ENCODE assay signal across 12 mouse cellular contexts in genomic region chr7:112154445-112154844, GRCm38 (mm10). TPM values are rescaled to one million over a fixed set of nuclear protein-coding genes. Genes with fewer than 3 reads are reported as not detected.
A peak's percentile ranks its signal among the peaks of the same experiment; 100 is the strongest.
DNase-seq lines count a peak whose midpoint lies in the region; ATAC-seq and TF ChIP-seq lines count a peak whose summit lies in the region.
"Had no signal": no experiment of that assay in that cellular context is flagged by ENCODE, and none has a peak within 500 bp of the region (broad histone marks: within the 10 kb centered on the region; RNA-seq: fewer than 3 reads in every experiment).

No protein-coding gene starts in this region.

- no peak for TF ChIP-seq EP300 in heart, adult 2 months (IDR thresholded peaks at IDR 0.05; ENCODE audit: insufficient read depth, low read depth, low read length)

- peak overlapping the region; percentile 54; the same call in 1 of the 2 replicates for H3K27ac ChIP-seq in heart, embryonic 13.5 days (replicated peaks)
- no peak overlapping the region for H3K27ac ChIP-seq in heart, adult 2 months
- H3K27ac ChIP-seq in lung, embryonic 15.5 days, result peak overlapping the region; percentile 84
- peak overlapping the region; percentile 16 for H3K27ac ChIP-seq in embryonic facial prominence, embryonic 14.5 days (replicated peaks; ENCODE audit: low read depth, low read length)
- peak overlapping the region; percentile 71 for H3K27ac ChIP-seq in stomach, embryonic 16.5 days (ENCODE audit: low read length)
- H3K27ac ChIP-seq: hindbrain, postnatal 0 days; midbrain, embryonic 12.5 days had no signal

- no peaks in the 10 kb centered on the region for H3K9me3 ChIP-seq in heart, embryonic 13.5 days
- H3K9me3 ChIP-seq in lung, embryonic 15.5 days, result no peaks in the 10 kb centered on the region
- no peaks in the 10 kb centered on the region for H3K9me3 ChIP-seq in embryonic facial prominence, embryonic 14.5 days (ENCODE audit: control insufficient read depth, low read length)
- H3K9me3 ChIP-seq in stomach, embryonic 16.5 days (replicated peaks; ENCODE audit: control insufficient read depth, low read length), result no peaks in the 10 kb centered on the region
- H3K9me3 ChIP-seq: midbrain, embryonic 12.5 days had no signal

- no peak overlapping the region for H3K4me3 ChIP-seq in heart, embryonic 13.5 days
- no peak overlapping the region for H3K4me3 ChIP-seq in heart, adult 2 months
- no peak overlapping the region for H3K4me3 ChIP-seq in lung, embryonic 15.5 days
- no peak overlapping the region for H3K4me3 ChIP-seq in embryonic facial prominence, embryonic 14.5 days (ENCODE audit: low read depth, low read length)
- H3K4me3 ChIP-seq in stomach, embryonic 16.5 days (replicated peaks; ENCODE audit: low read length), result no peak overlapping the region
- H3K4me3 ChIP-seq: midbrain, embryonic 12.5 days had no signal

- DNase-seq in heart, adult 2 months, result no peak
- DNase-seq in lung, postnatal 25 days (ENCODE audit: low spot score), result no peak
- peak; percentile 55 for DNase-seq in embryonic facial prominence, embryonic 14.5 days (ENCODE audit: low spot score)
- no peak for DNase-seq in right cerebral cortex, adult 2 months (ENCODE audit: low spot score in 2 of 2)
- DNase-seq: cerebellum, adult 18-20 months; gastrocnemius, postnatal 36 days had no signal

- H3K4me1 ChIP-seq in heart, embryonic 13.5 days, result peaks cover 74% of the 10 kb centered on the region
- H3K4me1 ChIP-seq in heart, adult 2 months (ENCODE audit: control insufficient read depth, insufficient read depth, low read length), result peaks cover 1% of the 10 kb centered on the region; the same call in 1 of the 2 replicates
- peaks cover 37% of the 10 kb centered on the region for H3K4me1 ChIP-seq in lung, embryonic 15.5 days
- H3K4me1 ChIP-seq in embryonic facial prominence, embryonic 14.5 days (ENCODE audit: control insufficient read depth, insufficient read depth, low read length), result peaks cover 26% of the 10 kb centered on the region
- peaks cover 30% of the 10 kb centered on the region for H3K4me1 ChIP-seq in stomach, embryonic 16.5 days (ENCODE audit: control insufficient read depth, insufficient read depth, low read length)

- no peak for ATAC-seq in heart, embryonic 13.5 days (ENCODE audit: extremely low read depth, insufficient number of reproducible peaks, low FRiP score, low TSS enrichment)
- no peak for ATAC-seq in lung, embryonic 15.5 days (ENCODE audit: borderline replicate concordance, extremely low read depth, low FRiP score, low TSS enrichment)
- ATAC-seq in embryonic facial prominence, embryonic 14.5 days (ENCODE audit: low read depth), result no peak
- no peak for ATAC-seq in stomach, embryonic 16.5 days (ENCODE audit: insufficient read depth, low FRiP score)
- ATAC-seq: hindbrain, postnatal 0 days had no signal

- H3K4me2 ChIP-seq in heart, embryonic 13.5 days, result peak overlapping the region; percentile 77
- peak overlapping the region; percentile 22; the same call in 1 of the 2 replicates for H3K4me2 ChIP-seq in lung, embryonic 15.5 days
- peak overlapping the region; percentile 27; the same call in 1 of the 2 replicates for H3K4me2 ChIP-seq in embryonic facial prominence, embryonic 14.5 days (ENCODE audit: low read depth, low read length)
- no peak overlapping the region for H3K4me2 ChIP-seq in stomach, embryonic 16.5 days (ENCODE audit: low read depth, low read length)
- H3K4me2 ChIP-seq: midbrain, embryonic 12.5 days had no signal

- H3K36me3 ChIP-seq in heart, embryonic 13.5 days, result peaks cover 20% of the 10 kb centered on the region; the same call in 1 of the 2 replicates
- no peaks in the 10 kb centered on the region for H3K36me3 ChIP-seq in heart, adult 2 months (ENCODE audit: control insufficient read depth, insufficient read depth, low read length)
- no peaks in the 10 kb centered on the region for H3K36me3 ChIP-seq in lung, embryonic 15.5 days
- H3K36me3 ChIP-seq in embryonic facial prominence, embryonic 14.5 days (ENCODE audit: control insufficient read depth, insufficient read depth, low read length), result 0 out of 2 replicates have a peak, but pooled peaks cover 6% of the 10 kb centered on the region
- no peaks in the 10 kb centered on the region for H3K36me3 ChIP-seq in stomach, embryonic 16.5 days (ENCODE audit: control insufficient read depth, insufficient read depth, low read length)
- H3K36me3 ChIP-seq: midbrain, embryonic 12.5 days had no signal

- WGBS in heart, embryonic 13.5 days, result 79% methylated on average over 4 of the region's 4 CpGs
- 74% methylated on average over 4 of the region's 4 CpGs for WGBS in heart, adult 2 months
- 41% methylated on average over 4 of the region's 4 CpGs for WGBS in lung, embryonic 15.5 days
- WGBS in embryonic facial prominence, embryonic 14.5 days, result 56% methylated on average over 4 of the region's 4 CpGs
- 53% methylated on average over 4 of the region's 4 CpGs for WGBS in stomach, embryonic 16.5 days

- TF ChIP-seq CTCF in heart, adult 2 months (IDR thresholded peaks at IDR 0.05), result no peak

- no peak for TF ChIP-seq POLR2A in heart, adult 2 months (IDR thresholded peaks at IDR 0.05; ENCODE audit: insufficient read depth, low read depth, low read length)

- no peaks in the 10 kb centered on the region for H3K79me2 ChIP-seq in heart, adult 2 months (replicated peaks; ENCODE audit: control insufficient read depth, insufficient read depth, low read length)

- H3K9ac ChIP-seq in heart, embryonic 13.5 days, result no peak overlapping the region
- H3K9ac ChIP-seq in heart, adult 2 months (ENCODE audit: low read depth, low read length), result no peak overlapping the region
- H3K9ac ChIP-seq in lung, embryonic 15.5 days, result no peak overlapping the region
- H3K9ac ChIP-seq in embryonic facial prominence, embryonic 14.5 days (ENCODE audit: low read depth, low read length), result no peak overlapping the region
- no peak overlapping the region for H3K9ac ChIP-seq in stomach, embryonic 16.5 days (ENCODE audit: low read length)
- H3K9ac ChIP-seq: midbrain, embryonic 12.5 days had no signal

- intact Hi-C loops in heart, adult 2 months (cut with DNase I), result no loop called here

- peaks cover 6% of the 10 kb centered on the region; the same call in 1 of the 2 replicates for H3K27me3 ChIP-seq in heart, embryonic 13.5 days (replicated peaks)
- H3K27me3 ChIP-seq in heart, adult 2 months (ENCODE audit: control insufficient read depth, insufficient read depth, low read length), result peaks cover 12% of the 10 kb centered on the region; the same call in 1 of the 2 replicates
- H3K27me3 ChIP-seq in lung, embryonic 15.5 days, result peaks cover 5% of the 10 kb centered on the region
- H3K27me3 ChIP-seq in embryonic facial prominence, embryonic 14.5 days (replicated peaks; ENCODE audit: control insufficient read depth, insufficient read depth, low read length), result no peaks in the 10 kb centered on the region
- no peaks in the 10 kb centered on the region for H3K27me3 ChIP-seq in stomach, embryonic 16.5 days (ENCODE audit: control insufficient read depth, insufficient read depth, low read length)

RNA-seq across cellular contexts. Expression of gene Dkk3, which starts 4.4 kb away (rescaled TPM):
- polyA plus RNA-seq in heart, embryonic 13.5 days (2015; fragmentation: Nextera tagmentation; extraction: Ambion mirVana), result 74.7 and 91.0 TPM in 2 replicates
- 10 to 100 TPM; 45.1 to 45.7 TPM for total RNA-seq in heart, adult 2 months (2021)
- polyA plus RNA-seq in heart, adult 2 months (2012; rRNA removed), result 48.3 and 52.1 TPM in 2 replicates
- polyA plus RNA-seq in lung, embryonic 15.5 days (2015; fragmentation: Nextera tagmentation; extraction: Ambion mirVana), result 39.1 and 44.2 TPM in 2 replicates
- 54.7 and 55.0 TPM in 2 replicates for polyA plus RNA-seq in embryonic facial prominence, embryonic 14.5 days (2014; fragmentation: Nextera tagmentation; extraction: Ambion mirVana)
- 45.4 and 53.6 TPM in 2 replicates for polyA plus RNA-seq in stomach, embryonic 16.5 days (2015; fragmentation: Nextera tagmentation; extraction: Ambion mirVana)
- total RNA-seq: MEL had no signal
